Mouse (Mus musculus) heart, embryonic 10.5 days (tissue): ENCODE data around the gene Hsdl2. TPM values are rescaled to one million over a fixed set of nuclear protein-coding genes. Genes with fewer than 3 reads are reported as not detected.
A peak's percentile ranks its signal among the peaks of the same experiment; 100 is the strongest.

Source experiments
- DNase-seq: peaks from one replicate; pipeline ENCODE4 v3.0.0-alpha.2; 2017; ENCODE audit warnings: low spot score
- H3K27ac ChIP-seq: fragments of 300-500 bp; sonication (generic); 2 replicates; pipeline ENCODE4 v1.5.1; 2016; ENCODE audit warnings: mild to moderate bottlenecking
- H3K27me3 ChIP-seq: fragments of 300-500 bp; sonication (generic); 2 replicates; pipeline ENCODE4 v1.6.1; 2016; ENCODE audit warnings: mild to moderate bottlenecking; ENCODE audit not compliant: poor library complexity, insufficient read depth, severe bottlenecking
- H3K36me3 ChIP-seq: fragments of 300-500 bp; sonication (generic); 2 replicates; pipeline ENCODE4 v1.6.1; 2016; ENCODE audit warnings: mild to moderate bottlenecking, moderate library complexity
- H3K4me1 ChIP-seq: fragments of 300-500 bp; sonication (generic); 2 replicates; pipeline ENCODE4 v1.6.1; 2016; ENCODE audit warnings: mild to moderate bottlenecking
- H3K4me3 ChIP-seq: fragments of 300-500 bp; sonication (generic); 2 replicates; pipeline ENCODE4 v1.5.1; 2016; ENCODE audit warnings: mild to moderate bottlenecking, moderate library complexity
- H3K9me3 ChIP-seq: fragments of 300-500 bp; sonication (generic); 2 replicates; pipeline ENCODE4 v1.6.1; 2016; ENCODE audit warnings: mild to moderate bottlenecking, moderate library complexity
- WGBS: fragments of 180-500 bp; shearing (Covaris S2); methylation state at CpG from one replicate; pipeline ENCODE4 v1.1.7; 2016; 5-methylcytosine and 5-hydroxymethylcytosine counted together
- polyA plus RNA-seq: library from polyadenylated mRNA; unstranded; fragments of >200 nt; fragmentation: Nextera tagmentation; extraction: Ambion mirVana; gene quantifications from 2 replicates; pipeline ENCODE4 v1.2.1, GENCODE M21; 2016

Hsdl2 gene
- polyA plus RNA-seq, 1 experiment from 2014 or later, result 27.6 TPM

GRCm38 (mm10) chr4:59572521-59573118, 8.7 kb upstream of the Hsdl2 start:
- DNase-seq, result no peak
- Histone ChIP-seq H3K27me3 (no peaks in the 10 kb centered on the region), H3K27ac (no peak overlapping the region), H3K4me3 (no peak overlapping the region), H3K4me1 (no peaks in the 10 kb centered on the region), H3K36me3 (no peaks in the 10 kb centered on the region), H3K9me3 (no peaks in the 10 kb centered on the region)
- 78% methylated on average over 11 of the region's 11 CpGs for WGBS

GRCm38 (mm10) chr4:59575184-59575958, 6.0 kb upstream of the Hsdl2 start:
- Histone ChIP-seq H3K27me3 (no peaks in the 10 kb centered on the region), H3K36me3 (no peaks in the 10 kb centered on the region), H3K9me3 (no peaks in the 10 kb centered on the region), H3K4me3 (no peak overlapping the region), H3K27ac (no peak overlapping the region), H3K4me1 (peaks cover 6% of the 10 kb centered on the region)
- 78% methylated on average over 11 of the region's 11 CpGs for WGBS
- DNase-seq, result peak; percentile 25

- Histone ChIP-seq H3K36me3 (no peaks in the 10 kb centered on the region), H3K9me3 (no peaks in the 10 kb centered on the region), H3K27ac (peak overlapping the region; percentile 90), H3K27me3 (no peaks in the 10 kb centered on the region), H3K4me3 (peak overlapping the region; percentile 69), H3K4me1 (peaks cover 11% of the 10 kb centered on the region)
- WGBS, result under 1% methylated on average over 23 of the region's 23 CpGs
- peak; percentile 85 for DNase-seq
Observed at GRCm38 (mm10) chr4:59580495-59581281, 675 bp upstream of the Hsdl2 start.

GRCm38 (mm10) chr4:59582186-59582585, 823 bp downstream of the Hsdl2 start:
- Histone ChIP-seq H3K4me1 (peaks cover 11% of the 10 kb centered on the region), H3K36me3 (no peaks in the 10 kb centered on the region), H3K27me3 (no peaks in the 10 kb centered on the region), H3K4me3 (peak overlapping the region; percentile 69), H3K27ac (peak overlapping the region; percentile 90; the same call in 1 of the 2 replicates), H3K9me3 (no peaks in the 10 kb centered on the region)
- DNase-seq, result peak; percentile 50
- 31% methylated on average over 6 of the region's 6 CpGs for WGBS

- peaks cover 7% of the 10 kb centered on the region; the same call in 1 of the 2 replicates for H3K4me1 ChIP-seq
- no peak for DNase-seq
- 78% methylated on average over 5 of the region's 5 CpGs for WGBS
- no peak overlapping the region for H3K27ac ChIP-seq
- H3K27me3 ChIP-seq, result no peaks in the 10 kb centered on the region
- H3K4me3 ChIP-seq, result no peak overlapping the region
- no peaks in the 10 kb centered on the region for H3K36me3 ChIP-seq
- H3K9me3 ChIP-seq, result no peaks in the 10 kb centered on the region
Observed at GRCm38 (mm10) chr4:59585097-59585496, 3.7 kb downstream of the Hsdl2 start.

GRCm38 (mm10) chr4:59587215-59587871, 6.0 kb downstream of the Hsdl2 start:
- 70% methylated on average over 2 of the region's 2 CpGs for WGBS
- Histone ChIP-seq H3K36me3 (no peaks in the 10 kb centered on the region), H3K27me3 (no peaks in the 10 kb centered on the region), H3K4me1 (0 out of 2 replicates have a peak, but pooled peaks cover under 1% of the 10 kb centered on the region), H3K9me3 (no peaks in the 10 kb centered on the region), H3K4me3 (no peak overlapping the region), H3K27ac (no peak overlapping the region)
- peak; percentile 51 for DNase-seq

- H3K27ac ChIP-seq, result no peak overlapping the region
- WGBS, result 100% methylated on average over 1 of the region's 1 CpGs
- DNase-seq, result peak; percentile 55
Observed at GRCm38 (mm10) chr4:59587872-59588226, 6.5 kb downstream of the Hsdl2 start.

GRCm38 (mm10) chr4:59594614-59595013, 13.3 kb downstream of the Hsdl2 start:
- H3K4me3 ChIP-seq, result no peak overlapping the region
- DNase-seq, result peak; percentile 67
- WGBS, result 67% methylated on average over 2 of the region's 2 CpGs
- no peak overlapping the region for H3K27ac ChIP-seq
- no peaks in the 10 kb centered on the region for H3K27me3 ChIP-seq
- H3K9me3 ChIP-seq, result no peaks in the 10 kb centered on the region
- no peaks in the 10 kb centered on the region for H3K4me1 ChIP-seq
- peaks cover 9% of the 10 kb centered on the region; the same call in 1 of the 2 replicates for H3K36me3 ChIP-seq

More at GRCm38 (mm10) chr4:59587872-59588226, 6.5 kb downstream of the Hsdl2 start:
- H3K9me3 ChIP-seq, result no peaks in the 10 kb centered on the region
- no peaks in the 10 kb centered on the region for H3K4me1 ChIP-seq
- no peaks in the 10 kb centered on the region for H3K27me3 ChIP-seq
- H3K36me3 ChIP-seq, result no peaks in the 10 kb centered on the region
- H3K4me3 ChIP-seq, result no peak overlapping the region

- Histone ChIP-seq H3K27me3 (no peaks in the 10 kb centered on the region), H3K4me1 (no peaks in the 10 kb centered on the region), H3K27ac (no peak overlapping the region), H3K9me3 (no peaks in the 10 kb centered on the region), H3K36me3 (peaks cover 9% of the 10 kb centered on the region; the same call in 1 of the 2 replicates), H3K4me3 (no peak overlapping the region)
- no peak for DNase-seq
- 82% methylated on average over 2 of the region's 2 CpGs for WGBS
Observed at GRCm38 (mm10) chr4:59596556-59596955, 15.2 kb downstream of the Hsdl2 start.

GRCm38 (mm10) chr4:59602704-59603103, 21.3 kb downstream of the Hsdl2 start:
- Histone ChIP-seq H3K9me3 (no peaks in the 10 kb centered on the region), H3K27ac (no peak overlapping the region), H3K27me3 (no peaks in the 10 kb centered on the region), H3K4me3 (no peak overlapping the region), H3K36me3 (peaks cover 9% of the 10 kb centered on the region; the same call in 1 of the 2 replicates), H3K4me1 (no peaks in the 10 kb centered on the region)
- no peak for DNase-seq
- WGBS, result 90% methylated on average over 4 of the region's 4 CpGs

- Histone ChIP-seq H3K27ac (no peak overlapping the region), H3K36me3 (peaks cover 9% of the 10 kb centered on the region; the same call in 1 of the 2 replicates), H3K27me3 (no peaks in the 10 kb centered on the region), H3K4me1 (no peaks in the 10 kb centered on the region), H3K4me3 (no peak overlapping the region), H3K9me3 (no peaks in the 10 kb centered on the region)
- 73% methylated on average over 3 of the region's 3 CpGs for WGBS
- DNase-seq, result no peak
Observed at GRCm38 (mm10) chr4:59604892-59605291, 23.5 kb downstream of the Hsdl2 start.

- no peaks in the 10 kb centered on the region for H3K27me3 ChIP-seq
- DNase-seq, result no peak
- no peaks in the 10 kb centered on the region for H3K4me1 ChIP-seq
- H3K27ac ChIP-seq, result no peak overlapping the region
- H3K4me3 ChIP-seq, result no peak overlapping the region
- 92% methylated on average over 3 of the region's 3 CpGs for WGBS
- peaks cover 10% of the 10 kb centered on the region; the same call in 1 of the 2 replicates for H3K36me3 ChIP-seq
- H3K9me3 ChIP-seq, result no peaks in the 10 kb centered on the region
Observed at GRCm38 (mm10) chr4:59605501-59605900, 24.1 kb downstream of the Hsdl2 start.
